Mouse (Mus musculus): ENCODE measurements around the gene Serpina3n. TPM values are rescaled to one million over a fixed set of nuclear protein-coding genes. Genes with fewer than 3 reads are reported as not detected.
"Not testable (repeated sequence)": the region's sequence is repeated elsewhere in the genome, so short reads cannot be mapped to it uniquely, and the experiment has no call there.

The Serpina3n gene
- polyA plus RNA-seq, 1 experiment from 2014 or later, result not detected

GRCm38 (mm10) chr12:104418340-104419135 is 12.0 kb downstream of the Serpina3n start:
- Histone ChIP-seq H3K27ac (no peak overlapping the region), H3K4me3 (ENCODE audit: inconsistent target) (no peak overlapping the region), H3K36me3 (ENCODE audit: inconsistent target) (no peaks in the 10 kb centered on the region), H3K79me2 (ENCODE audit: inconsistent target) (no peaks in the 10 kb centered on the region)
- 23% methylated on average over 17 of the region's 17 CpGs for WGBS (ENCODE audit: missing documents)

GRCm38 (mm10) chr12:104419136-104419462 is 12.6 kb downstream of the Serpina3n start:
- H3K4me3 ChIP-seq (ENCODE audit: inconsistent target), result no peak overlapping the region
- no peak overlapping the region for H3K27ac ChIP-seq
- 6% methylated on average over 2 of the region's 2 CpGs for WGBS (ENCODE audit: missing documents)
- H3K36me3 ChIP-seq (ENCODE audit: inconsistent target), result no peaks in the 10 kb centered on the region
- H3K79me2 ChIP-seq (ENCODE audit: inconsistent target), result no peaks in the 10 kb centered on the region

- no peak overlapping the region for H3K27ac ChIP-seq
- H3K79me2 ChIP-seq (ENCODE audit: inconsistent target), result no peaks in the 10 kb centered on the region
- 64% methylated on average over 11 of the region's 11 CpGs for WGBS (ENCODE audit: missing documents)
- no peaks in the 10 kb centered on the region for H3K36me3 ChIP-seq (ENCODE audit: inconsistent target)
- H3K4me3 ChIP-seq (ENCODE audit: inconsistent target), result no peak overlapping the region
Observed at GRCm38 (mm10) chr12:104422615-104423392, 16.3 kb downstream of the Serpina3n start.

- no peaks in the 10 kb centered on the region for H3K79me2 ChIP-seq (ENCODE audit: inconsistent target)
- H3K27ac ChIP-seq, result no peak overlapping the region
- WGBS (ENCODE audit: missing documents), result 78% methylated on average over 3 of the region's 3 CpGs
- no peak overlapping the region for H3K4me3 ChIP-seq (ENCODE audit: inconsistent target)
- H3K36me3 ChIP-seq (ENCODE audit: inconsistent target), result no peaks in the 10 kb centered on the region
Observed at GRCm38 (mm10) chr12:104425591-104425990, 19.1 kb downstream of the Serpina3n start.

GRCm38 (mm10) chr12:104426915-104427314 is 20.4 kb downstream of the Serpina3n start:
- H3K4me3 ChIP-seq (ENCODE audit: inconsistent target), result no peak overlapping the region
- H3K36me3 ChIP-seq (ENCODE audit: inconsistent target), result no peaks in the 10 kb centered on the region
- no peak overlapping the region for H3K27ac ChIP-seq
- H3K79me2 ChIP-seq (ENCODE audit: inconsistent target), result no peaks in the 10 kb centered on the region
- 10% methylated on average over 7 of the region's 7 CpGs for WGBS (ENCODE audit: missing documents)

- no peak overlapping the region for H3K4me3 ChIP-seq (ENCODE audit: inconsistent target)
- WGBS (ENCODE audit: missing documents), result 77% methylated on average over 10 of the region's 10 CpGs
Observed at GRCm38 (mm10) chr12:104431359-104431758, 24.8 kb downstream of the Serpina3n start.

GRCm38 (mm10) chr12:104433214-104433613 is 26.7 kb downstream of the Serpina3n start:
- Histone ChIP-seq H3K27ac (no peak overlapping the region), H3K36me3 (ENCODE audit: inconsistent target) (no peaks in the 10 kb centered on the region), H3K79me2 (ENCODE audit: inconsistent target) (no peaks in the 10 kb centered on the region), H3K4me3 (ENCODE audit: inconsistent target) (no peak overlapping the region)
- WGBS (ENCODE audit: missing documents), result 81% methylated on average over 7 of the region's 7 CpGs

More at GRCm38 (mm10) chr12:104431359-104431758, 24.8 kb downstream of the Serpina3n start:
- H3K79me2 ChIP-seq (ENCODE audit: inconsistent target), result no peaks in the 10 kb centered on the region
- no peaks in the 10 kb centered on the region for H3K36me3 ChIP-seq (ENCODE audit: inconsistent target)
- H3K27ac ChIP-seq, result no peak overlapping the region

- no peaks in the 10 kb centered on the region for H3K79me2 ChIP-seq (ENCODE audit: inconsistent target)
- no peak overlapping the region for H3K27ac ChIP-seq
- H3K4me3 ChIP-seq (ENCODE audit: inconsistent target), result no peak overlapping the region
- no peaks in the 10 kb centered on the region for H3K36me3 ChIP-seq (ENCODE audit: inconsistent target)
- WGBS (ENCODE audit: missing documents), result 91% methylated on average over 20 of the region's 20 CpGs
Observed at GRCm38 (mm10) chr12:104433951-104434735, 27.6 kb downstream of the Serpina3n start.

- Histone ChIP-seq H3K36me3 (ENCODE audit: inconsistent target) (no peaks in the 10 kb centered on the region), H3K4me3 (ENCODE audit: inconsistent target) (no peak overlapping the region), H3K79me2 (ENCODE audit: inconsistent target) (no peaks in the 10 kb centered on the region), H3K27ac (no peak overlapping the region)
- WGBS (ENCODE audit: missing documents), result 23% methylated on average over 22 of the region's 22 CpGs
Observed at GRCm38 (mm10) chr12:104440087-104440760, 33.7 kb downstream of the Serpina3n start.

GRCm38 (mm10) chr12:104443716-104444115 is 37.2 kb downstream of the Serpina3n start:
- Histone ChIP-seq H3K27ac (no peak overlapping the region), H3K4me3 (ENCODE audit: inconsistent target) (no peak overlapping the region), H3K79me2 (ENCODE audit: inconsistent target) (no peaks in the 10 kb centered on the region), H3K36me3 (ENCODE audit: inconsistent target) (no peaks in the 10 kb centered on the region)
- 86% methylated on average over 11 of the region's 11 CpGs for WGBS (ENCODE audit: missing documents)

- H3K27ac ChIP-seq, result not testable (repeated sequence)
- 89% methylated on average over 23 of the region's 25 CpGs for WGBS (ENCODE audit: missing documents)
Observed at GRCm38 (mm10) chr12:104447056-104447455, 40.5 kb downstream of the Serpina3n start.

GRCm38 (mm10) chr12:104448099-104448498 is 41.6 kb downstream of the Serpina3n start:
- WGBS (ENCODE audit: missing documents), result 45% methylated on average over 13 of the region's 13 CpGs
- no peaks in the 10 kb centered on the region for H3K79me2 ChIP-seq (ENCODE audit: inconsistent target)
- H3K4me3 ChIP-seq (ENCODE audit: inconsistent target), result no peak overlapping the region
- H3K36me3 ChIP-seq (ENCODE audit: inconsistent target), result no peaks in the 10 kb centered on the region
- H3K27ac ChIP-seq, result no peak overlapping the region

More at GRCm38 (mm10) chr12:104447056-104447455, 40.5 kb downstream of the Serpina3n start:
- not testable (repeated sequence) for H3K79me2 ChIP-seq (ENCODE audit: inconsistent target); H3K4me3 ChIP-seq (ENCODE audit: inconsistent target); H3K36me3 ChIP-seq (ENCODE audit: inconsistent target)

GRCm38 (mm10) chr12:104450257-104450656 is 43.7 kb downstream of the Serpina3n start:
- Histone ChIP-seq H3K4me3 (ENCODE audit: inconsistent target) (no peak overlapping the region), H3K27ac (no peak overlapping the region), H3K79me2 (ENCODE audit: inconsistent target) (no peaks in the 10 kb centered on the region), H3K36me3 (ENCODE audit: inconsistent target) (no peaks in the 10 kb centered on the region)
- 81% methylated on average over 10 of the region's 10 CpGs for WGBS (ENCODE audit: missing documents)

- Histone ChIP-seq H3K36me3 (ENCODE audit: inconsistent target) (no peaks in the 10 kb centered on the region), H3K4me3 (ENCODE audit: inconsistent target) (no peak overlapping the region), H3K79me2 (ENCODE audit: inconsistent target) (no peaks in the 10 kb centered on the region), H3K27ac (no peak overlapping the region)
- 62% methylated on average over 1 of the region's 1 CpGs for WGBS (ENCODE audit: missing documents)
Observed at GRCm38 (mm10) chr12:104453002-104453401, 46.5 kb downstream of the Serpina3n start.

All from macrophage (primary cell).